ENCODE assay signal across 8 mouse cellular contexts in genomic region chr8:108718031-108718430, GRCm38 (mm10).
DNase-seq lines count a peak whose midpoint lies in the region; ATAC-seq and TF ChIP-seq lines count a peak whose summit lies in the region.

No protein-coding gene starts in this region.

- 36% methylated on average over 6 of the region's 6 CpGs for WGBS in hindbrain, embryonic 11.5 days
- 45% methylated on average over 6 of the region's 6 CpGs for WGBS in liver, embryonic 11.5 days
- 18% methylated on average over 6 of the region's 6 CpGs for WGBS in stomach, postnatal 0 days

- peak overlapping the region; percentile 8; the same call in 1 of the 2 replicates for H3K4me3 ChIP-seq in hindbrain, embryonic 11.5 days (ENCODE audit: low read depth, low read length)
- no peak overlapping the region for H3K4me3 ChIP-seq in liver, embryonic 11.5 days (ENCODE audit: low read depth, low read length)
- H3K4me3 ChIP-seq in stomach, postnatal 0 days (ENCODE audit: low read depth, low read length) = 0 out of 2 replicates have a peak overlapping the region, but pooled peaks have one; percentile 10

- H3K27me3 ChIP-seq in hindbrain, embryonic 11.5 days (ENCODE audit: control insufficient read depth, insufficient read depth, low read length) = no peaks in the 10 kb centered on the region
- H3K27me3 ChIP-seq in liver, embryonic 11.5 days (replicated peaks; ENCODE audit: control insufficient read depth, insufficient read depth, low read length) = peaks cover 33% of the 10 kb centered on the region
- no peaks in the 10 kb centered on the region for H3K27me3 ChIP-seq in stomach, postnatal 0 days (ENCODE audit: control insufficient read depth, insufficient read depth, low read length)

- intact Hi-C loops in left cerebral cortex, postnatal 4 days (cut with DNase I) = no loop called here

- DNase-seq in urinary bladder, postnatal 14 days (ENCODE audit: low spot score) = peak; percentile 62
- DNase-seq in urinary bladder, adult 2 months (ENCODE audit: low spot score) = no peak
- no peak for DNase-seq in hindbrain, embryonic 11.5 days (ENCODE audit: low spot score)
- DNase-seq in liver, embryonic 11.5 days (ENCODE audit: low spot score) = no peak
- DNase-seq in stomach, postnatal 0 days (ENCODE audit: low spot score) = peak; percentile 65
- no peak for DNase-seq in cerebellum, adult 8-10 months
- no peak for DNase-seq in testis, postnatal 10 days (ENCODE audit: low spot score)
- no peak for DNase-seq in left cerebral cortex, postnatal 4 days

- no peaks in the 10 kb centered on the region for H3K36me3 ChIP-seq in hindbrain, embryonic 11.5 days (ENCODE audit: control insufficient read depth, insufficient read depth, low read length)
- H3K36me3 ChIP-seq in liver, embryonic 11.5 days (ENCODE audit: control insufficient read depth, insufficient read depth, low read length) = no peaks in the 10 kb centered on the region
- H3K36me3 ChIP-seq in stomach, postnatal 0 days (ENCODE audit: control insufficient read depth, insufficient read depth, low read length) = no peaks in the 10 kb centered on the region

- peak overlapping the region; percentile 26; the same call in 1 of the 2 replicates for H3K4me2 ChIP-seq in hindbrain, embryonic 11.5 days (replicated peaks; ENCODE audit: low read depth, low read length)
- H3K4me2 ChIP-seq in liver, embryonic 11.5 days = peak overlapping the region; percentile 5; the same call in 1 of the 2 replicates
- H3K4me2 ChIP-seq in stomach, postnatal 0 days (replicated peaks; ENCODE audit: low read depth) = peak overlapping the region; percentile 46

- TF ChIP-seq CTCF in stomach, postnatal 0 days (IDR thresholded peaks at IDR 0.05; ENCODE audit: low read depth) = no peak

- no peak for TF ChIP-seq EP300 in stomach, postnatal 0 days (optimal IDR thresholded peaks at IDR 0.05)

- ATAC-seq in hindbrain, embryonic 11.5 days (ENCODE audit: low FRiP score) = no peak
- ATAC-seq in liver, embryonic 11.5 days (replicated peaks; ENCODE audit: low FRiP score) = no peak
- ATAC-seq in stomach, postnatal 0 days (ENCODE audit: low FRiP score, low TSS enrichment) = no peak

- H3K9ac ChIP-seq in hindbrain, embryonic 11.5 days (ENCODE audit: low read depth, low read length) = no peak overlapping the region
- no peak overlapping the region for H3K9ac ChIP-seq in liver, embryonic 11.5 days (ENCODE audit: low read depth, low read length)
- peak overlapping the region; percentile 32; the same call in 1 of the 2 replicates for H3K9ac ChIP-seq in stomach, postnatal 0 days (ENCODE audit: low read length)

- H3K27ac ChIP-seq in hindbrain, embryonic 11.5 days (ENCODE audit: low read depth, low read length) = no peak overlapping the region
- no peak overlapping the region for H3K27ac ChIP-seq in liver, embryonic 11.5 days (ENCODE audit: low read depth, low read length)
- peak overlapping the region; percentile 74 for H3K27ac ChIP-seq in stomach, postnatal 0 days (replicated peaks)

- H3K9me3 ChIP-seq in hindbrain, embryonic 11.5 days (ENCODE audit: control insufficient read depth, low read length) = no peaks in the 10 kb centered on the region
- H3K9me3 ChIP-seq in liver, embryonic 11.5 days (ENCODE audit: control insufficient read depth, low read length) = no peaks in the 10 kb centered on the region
- no peaks in the 10 kb centered on the region for H3K9me3 ChIP-seq in stomach, postnatal 0 days (ENCODE audit: control insufficient read depth, low read length)

- H3K4me1 ChIP-seq in hindbrain, embryonic 11.5 days (replicated peaks; ENCODE audit: control insufficient read depth, insufficient read depth, low read length) = peaks cover 23% of the 10 kb centered on the region
- H3K4me1 ChIP-seq in liver, embryonic 11.5 days (replicated peaks; ENCODE audit: control insufficient read depth, insufficient read depth, low read length) = peaks cover 31% of the 10 kb centered on the region
- peaks cover 7% of the 10 kb centered on the region for H3K4me1 ChIP-seq in stomach, postnatal 0 days (replicated peaks; ENCODE audit: control insufficient read depth, insufficient read depth)

Comparison
In these comparisons a context has a peak if more than half of its experiments do, and no peak if none do; other contexts are left out.
1. DNase-seq: peak in urinary bladder, postnatal 14 days (single experiment) and stomach, postnatal 0 days (single experiment); none in urinary bladder, adult 2 months (single experiment), hindbrain, embryonic 11.5 days (single experiment), liver, embryonic 11.5 days (single experiment), cerebellum, adult 8-10 months (single experiment), testis, postnatal 10 days (single experiment) and left cerebral cortex, postnatal 4 days (single experiment).
2. Peak in every context shown above with its lines, with median percentiles within 50 percentile points of each other: H3K4me2 ChIP-seq.